Mouse (Mus musculus) limb, embryonic 11.5 days (tissue): ENCODE results near the gene Pfkm. TPM values are rescaled to one million over a fixed set of nuclear protein-coding genes. Genes with fewer than 3 reads are reported as not detected.
A peak's percentile ranks its signal among the peaks of the same experiment; 100 is the strongest.

Source experiments
- ATAC-seq: fragments of 200-750 bp; cut with Nextera tagmentation; 2 replicates; pipeline ENCODE4 v1.8.0; 2017; ENCODE audit warnings: low read depth; ENCODE audit not compliant: insufficient number of reproducible peaks, low FRiP score, low TSS enrichment
- DNase-seq: peaks from one replicate; pipeline ENCODE4 v3.0.0-alpha.2; 2015; ENCODE audit warnings: low spot score
- H3K27ac ChIP-seq: fragments of 300-500 bp; sonication (generic); replicated peaks from 2 replicates; pipeline ENCODE4 v1.5.1; 2014; ENCODE audit warnings: low read depth, mild to moderate bottlenecking, low read length
- H3K27me3 ChIP-seq: fragments of 300-500 bp; sonication (generic); 2 replicates; pipeline ENCODE4 v1.6.1; 2014; ENCODE audit warnings: mild to moderate bottlenecking, low read length, mixed read lengths; ENCODE audit not compliant: control insufficient read depth, insufficient read depth
- H3K36me3 ChIP-seq: fragments of 300-500 bp; sonication (generic); 2 replicates; pipeline ENCODE4 v1.6.1; 2014; ENCODE audit warnings: mild to moderate bottlenecking, low read length, moderate library complexity, mixed read lengths; ENCODE audit not compliant: control insufficient read depth, insufficient read depth
- H3K4me1 ChIP-seq: fragments of 300-500 bp; sonication (generic); 2 replicates; pipeline ENCODE4 v1.6.1; 2014; ENCODE audit warnings: low read length, mixed read lengths; ENCODE audit not compliant: control insufficient read depth, insufficient read depth
- H3K4me2 ChIP-seq: fragments of 300-500 bp; sonication (generic); 2 replicates; pipeline ENCODE4 v1.6.1; 2014; ENCODE audit warnings: low read depth, mild to moderate bottlenecking, moderate library complexity; ENCODE audit not compliant: severe bottlenecking
- H3K4me3 ChIP-seq: fragments of 300-500 bp; sonication (generic); 2 replicates; pipeline ENCODE4 v1.5.1; 2014; ENCODE audit warnings: low read depth, low read length
- H3K9ac ChIP-seq: fragments of 300-500 bp; sonication (generic); 2 replicates; pipeline ENCODE4 v1.6.1; 2014; ENCODE audit warnings: mild to moderate bottlenecking, low read length
- H3K9me3 ChIP-seq: fragments of 300-500 bp; sonication (generic); 2 replicates; pipeline ENCODE4 v1.6.1; 2016; ENCODE audit warnings: low read length; ENCODE audit not compliant: control insufficient read depth
- WGBS: fragments of 180-500 bp; shearing (Covaris S2); extraction: QIAGEN DNeasy Blood & Tissue Kit; methylation state at CpG from one replicate; pipeline ENCODE4 v1.1.7; 2014; 5-methylcytosine and 5-hydroxymethylcytosine counted together
- polyA plus RNA-seq: library from polyadenylated mRNA; unstranded; fragments of >200 nt; fragmentation: Nextera tagmentation; extraction: Ambion mirVana; gene quantifications from 2 replicates; pipeline ENCODE4 v1.2.1, GENCODE M21; 2014

The Pfkm gene
- polyA plus RNA-seq, 1 experiment from 2014 or later: 39.7 TPM

GRCm38 (mm10) chr15:98135671-98136070 is 43.3 kb downstream of the Pfkm start:
- Histone ChIP-seq H3K36me3 (peaks cover 4% of the 10 kb centered on the region; the same call in 1 of the 2 replicates), H3K9ac (no peak overlapping the region), H3K4me2 (no peak overlapping the region), H3K9me3 (no peaks in the 10 kb centered on the region), H3K4me3 (no peak overlapping the region), H3K27ac (no peak overlapping the region), H3K27me3 (no peaks in the 10 kb centered on the region), H3K4me1 (no peaks in the 10 kb centered on the region)
- 93% methylated on average over 13 of the region's 13 CpGs for WGBS
- DNase-seq (no peak), ATAC-seq (no peak)

GRCm38 (mm10) chr15:98136871-98137270 is 44.5 kb downstream of the Pfkm start:
- Histone ChIP-seq H3K36me3 (peaks cover 6% of the 10 kb centered on the region; the same call in 1 of the 2 replicates), H3K4me3 (no peak overlapping the region), H3K27me3 (no peaks in the 10 kb centered on the region), H3K9me3 (no peaks in the 10 kb centered on the region), H3K4me1 (no peaks in the 10 kb centered on the region), H3K9ac (no peak overlapping the region), H3K4me2 (no peak overlapping the region), H3K27ac (no peak overlapping the region)
- no peak for ATAC-seq
- WGBS: 90% methylated on average over 9 of the region's 9 CpGs
- DNase-seq: no peak

GRCm38 (mm10) chr15:98139763-98140162 is 47.4 kb downstream of the Pfkm start:
- no peak for DNase-seq
- Histone ChIP-seq H3K4me3 (no peak overlapping the region), H3K36me3 (peaks cover 2% of the 10 kb centered on the region; the same call in 1 of the 2 replicates), H3K4me1 (0 out of 2 replicates have a peak, but pooled peaks cover 2% of the 10 kb centered on the region), H3K9ac (no peak overlapping the region), H3K27ac (no peak overlapping the region), H3K4me2 (no peak overlapping the region), H3K9me3 (no peaks in the 10 kb centered on the region), H3K27me3 (no peaks in the 10 kb centered on the region)
- no peak for ATAC-seq
- WGBS: 69% methylated on average over 7 of the region's 7 CpGs

- peaks cover 2% of the 10 kb centered on the region; the same call in 1 of the 2 replicates for H3K36me3 ChIP-seq
- H3K27ac ChIP-seq: no peak overlapping the region
- H3K4me2 ChIP-seq: no peak overlapping the region
- H3K4me3 ChIP-seq: no peak overlapping the region
- 89% methylated on average over 5 of the region's 5 CpGs for WGBS
- no peak for DNase-seq
- H3K9me3 ChIP-seq: no peaks in the 10 kb centered on the region
- H3K9ac ChIP-seq: no peak overlapping the region
- 0 out of 2 replicates have a peak, but pooled peaks cover 4% of the 10 kb centered on the region for H3K4me1 ChIP-seq
- H3K27me3 ChIP-seq: no peaks in the 10 kb centered on the region
- no peak for ATAC-seq
These were observed 48.4 kb downstream of the Pfkm start for GRCm38 (mm10) chr15:98140809-98141208.

- H3K9me3 ChIP-seq: no peaks in the 10 kb centered on the region
- no peaks in the 10 kb centered on the region for H3K27me3 ChIP-seq
- ATAC-seq (no peak), DNase-seq (no peak)
- H3K9ac ChIP-seq: no peak overlapping the region
- H3K4me3 ChIP-seq: no peak overlapping the region
- no peak overlapping the region for H3K4me2 ChIP-seq
- peaks cover 2% of the 10 kb centered on the region; the same call in 1 of the 2 replicates for H3K36me3 ChIP-seq
- H3K4me1 ChIP-seq: 0 out of 2 replicates have a peak, but pooled peaks cover 4% of the 10 kb centered on the region
- 81% methylated on average over 9 of the region's 10 CpGs for whole genome bisulfite sequencing
- no peak overlapping the region for H3K27ac ChIP-seq
These were observed 50.1 kb downstream of the Pfkm start for GRCm38 (mm10) chr15:98142515-98142914.

- Histone ChIP-seq H3K4me1 (0 out of 2 replicates have a peak, but pooled peaks cover 4% of the 10 kb centered on the region), H3K4me2 (peak overlapping the region; percentile 62), H3K9ac (peak overlapping the region; percentile 87), H3K27me3 (no peaks in the 10 kb centered on the region), H3K36me3 (peaks cover 2% of the 10 kb centered on the region; the same call in 1 of the 2 replicates), H3K9me3 (no peaks in the 10 kb centered on the region), H3K27ac (no peak overlapping the region; the same call in 1 of the 2 replicates), H3K4me3 (peak overlapping the region; percentile 98)
- DNase-seq: peak; percentile 42
- peak; percentile 56 for ATAC-seq
- WGBS: under 1% methylated on average over 29 of the region's 36 CpGs
These were observed 52.6 kb downstream of the Pfkm start for GRCm38 (mm10) chr15:98144861-98145507.

- WGBS: under 1% methylated on average over 38 of the region's 38 CpGs
- Histone ChIP-seq H3K9me3 (no peaks in the 10 kb centered on the region), H3K27me3 (no peaks in the 10 kb centered on the region), H3K4me3 (peak overlapping the region; percentile 98), H3K4me1 (0 out of 2 replicates have a peak, but pooled peaks cover 4% of the 10 kb centered on the region), H3K9ac (peak overlapping the region; percentile 87), H3K4me2 (peak overlapping the region; percentile 62), H3K36me3 (peaks cover 2% of the 10 kb centered on the region; the same call in 1 of the 2 replicates), H3K27ac (peak overlapping the region; percentile 56; the same call in 1 of the 2 replicates)
- peak; percentile 95 for DNase-seq
- peak; percentile 89 for ATAC-seq
These were observed 53.3 kb downstream of the Pfkm start for GRCm38 (mm10) chr15:98145559-98146181.

- Histone ChIP-seq H3K4me3 (no peak overlapping the region), H3K36me3 (no peaks in the 10 kb centered on the region), H3K9ac (no peak overlapping the region), H3K27ac (no peak overlapping the region), H3K9me3 (no peaks in the 10 kb centered on the region), H3K4me2 (no peak overlapping the region), H3K4me1 (0 out of 2 replicates have a peak, but pooled peaks cover 4% of the 10 kb centered on the region), H3K27me3 (no peaks in the 10 kb centered on the region)
- 82% methylated on average over 3 of the region's 3 CpGs for WGBS
- DNase-seq: no peak
- ATAC-seq: no peak
These were observed 56.0 kb downstream of the Pfkm start for GRCm38 (mm10) chr15:98148356-98148755.
